Mouse (Mus musculus) effector memory CD4-positive, alpha-beta T cell, adult 5 months (primary cell): ENCODE measurements around the gene Dppa1. TPM values are rescaled to one million over a fixed set of nuclear protein-coding genes. Genes with fewer than 3 reads are reported as not detected.

ENCODE experiments used
- polyA plus RNA-seq: library from polyadenylated mRNA; unstranded; fragments of 100-300 nt; shearing (Covaris generic); gene quantifications from one replicate; pipeline ENCODE4 v1.2.1, GENCODE M21; 2017

The Dppa1 gene
- polyA plus RNA-seq = not detected

DNA sequence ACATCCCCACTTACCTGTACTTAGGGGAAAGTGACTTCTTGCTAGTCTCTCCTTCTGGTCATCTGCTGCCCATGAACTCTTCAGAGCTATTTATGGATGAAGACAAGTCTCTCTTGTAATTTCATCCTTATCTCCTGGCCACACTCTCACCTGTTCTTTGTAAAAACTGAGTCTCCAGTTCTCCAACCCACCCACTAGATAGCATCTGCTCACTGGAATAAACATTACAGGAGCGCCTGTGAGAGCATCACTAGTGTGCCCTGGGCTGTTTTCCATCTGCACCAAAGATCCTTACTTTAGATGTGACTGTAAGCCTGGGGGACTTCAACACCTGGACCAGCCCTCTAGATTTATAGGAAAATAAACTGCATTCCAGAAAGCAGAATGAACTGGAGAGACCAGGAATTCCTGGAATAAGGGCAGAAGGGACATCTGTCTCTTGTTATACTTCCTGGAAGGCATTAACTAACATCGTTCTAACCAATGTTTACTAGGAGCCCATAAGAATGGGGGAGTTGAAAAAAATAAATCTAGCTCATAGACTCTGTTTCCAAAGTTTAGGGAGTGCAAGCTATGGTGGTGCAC lies at the start of gene Dppa1:
Dppa1 (minus strand) TSS at position 51 of the 585 bp plus-strand sequence.

DNA sequence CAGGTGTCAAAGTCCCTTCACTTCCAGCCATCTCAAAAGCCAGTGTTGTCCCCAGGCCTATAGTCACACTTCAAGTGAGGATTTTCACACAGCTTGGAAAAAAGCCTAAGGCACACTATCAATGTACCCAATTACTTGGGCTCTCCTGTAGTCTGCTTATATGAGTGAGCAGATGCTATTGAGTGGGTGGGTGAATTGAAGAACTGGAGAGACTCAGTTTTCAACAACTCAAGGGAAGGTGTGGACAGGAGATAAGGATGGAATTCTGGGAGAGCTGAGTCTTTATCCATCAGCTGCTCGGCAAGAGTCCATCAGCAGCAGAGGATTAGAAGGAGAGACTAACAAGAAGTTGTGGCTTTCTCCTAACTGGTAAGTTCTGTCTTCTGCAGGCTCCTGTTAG lies 57.7 kb downstream of the Dppa1 start, which contains the start of gene BC053393:
BC053393 (plus strand) TSS at position 210 of the 400 bp plus-strand sequence.

Other genes starting within 250 kb of the Dppa1 start
- 1,045 TPM for gene Itk, start 239.7 kb downstream of the Dppa1 start, polyA plus RNA-seq
- 13.5 TPM for gene Fam71b, start 232.7 kb downstream of the Dppa1 start, polyA plus RNA-seq
- 37.3 TPM for gene Med7, start 192.3 kb downstream of the Dppa1 start, polyA plus RNA-seq
- 1.4 TPM for gene Havcr2, start 174.3 kb downstream of the Dppa1 start, polyA plus RNA-seq
- not detected for gene Gm12169, start 105.0 kb downstream of the Dppa1 start, polyA plus RNA-seq
- not detected for gene BC053393, start 57.7 kb downstream of the Dppa1 start, polyA plus RNA-seq
- gene Timd2, start 77.8 kb upstream of the Dppa1 start, polyA plus RNA-seq = not detected
- not detected for gene Havcr1, start 105.8 kb upstream of the Dppa1 start, polyA plus RNA-seq
- not detected for gene Timd4, start 181.5 kb upstream of the Dppa1 start, polyA plus RNA-seq